Mouse (Mus musculus) hindbrain, embryonic 16.5 days (tissue): ENCODE results near the gene U2af2. TPM values are rescaled to one million over a fixed set of nuclear protein-coding genes. Genes with fewer than 3 reads are reported as not detected.

Experiments used
- ATAC-seq: fragments of 200-750 bp; cut with Nextera tagmentation; 2 replicates; pipeline ENCODE4 v1.8.0; 2017; ENCODE audit warnings: moderate TSS enrichment, moderate library complexity
- H3K27ac ChIP-seq: fragments of 300-500 bp; sonication (generic); 2 replicates; pipeline ENCODE4 v1.5.1; 2014; ENCODE audit warnings: low read depth, mild to moderate bottlenecking, control low read depth, low read length, moderate library complexity
- H3K27me3 ChIP-seq: fragments of 300-500 bp; sonication (generic); replicated peaks from 2 replicates; pipeline ENCODE4 v1.6.1; 2014; ENCODE audit warnings: low read length; ENCODE audit not compliant: control insufficient read depth, insufficient read depth
- H3K36me3 ChIP-seq: fragments of 300-500 bp; sonication (generic); 2 replicates; pipeline ENCODE4 v1.6.1; 2014; ENCODE audit warnings: mild to moderate bottlenecking, low read length, moderate library complexity, mixed read lengths; ENCODE audit not compliant: control insufficient read depth, insufficient read depth
- H3K4me1 ChIP-seq: fragments of 300-500 bp; sonication (generic); 2 replicates; pipeline ENCODE4 v1.6.1; 2014; ENCODE audit warnings: low read depth, low read length; ENCODE audit not compliant: control insufficient read depth, insufficient read depth
- H3K4me2 ChIP-seq: fragments of 300-500 bp; sonication (generic); 2 replicates; pipeline ENCODE4 v1.6.1; 2014; ENCODE audit warnings: mild to moderate bottlenecking, low read length, control low read depth, moderate library complexity
- H3K4me3 ChIP-seq: fragments of 300-500 bp; sonication (generic); 2 replicates; pipeline ENCODE4 v1.5.1; 2014; ENCODE audit warnings: mild to moderate bottlenecking, low read length, control low read depth, moderate library complexity
- H3K9ac ChIP-seq: fragments of 300-500 bp; sonication (generic); 2 replicates; pipeline ENCODE4 v1.6.1; 2014; ENCODE audit warnings: low read depth, mild to moderate bottlenecking, control low read depth, low read length, moderate library complexity
- H3K9me3 ChIP-seq: fragments of 300-500 bp; sonication (generic); 2 replicates; pipeline ENCODE4 v1.6.1; 2014; ENCODE audit warnings: mild to moderate bottlenecking, low read length, moderate library complexity; ENCODE audit not compliant: control insufficient read depth
- WGBS: fragments of 180-500 bp; shearing (Covaris S2); extraction: QIAGEN DNeasy Blood & Tissue Kit; methylation state at CpG from one replicate; pipeline ENCODE4 v1.1.7; 2014; 5-methylcytosine and 5-hydroxymethylcytosine counted together
- polyA plus RNA-seq: library from polyadenylated mRNA; unstranded; fragments of >200 nt; fragmentation: Nextera tagmentation; extraction: Ambion mirVana; gene quantifications from 2 replicates; pipeline ENCODE4 v1.2.1, GENCODE M21; 2015

Gene U2af2
- polyA plus RNA-seq, 1 experiment from 2014 or later = 91.8 TPM

DNA sequence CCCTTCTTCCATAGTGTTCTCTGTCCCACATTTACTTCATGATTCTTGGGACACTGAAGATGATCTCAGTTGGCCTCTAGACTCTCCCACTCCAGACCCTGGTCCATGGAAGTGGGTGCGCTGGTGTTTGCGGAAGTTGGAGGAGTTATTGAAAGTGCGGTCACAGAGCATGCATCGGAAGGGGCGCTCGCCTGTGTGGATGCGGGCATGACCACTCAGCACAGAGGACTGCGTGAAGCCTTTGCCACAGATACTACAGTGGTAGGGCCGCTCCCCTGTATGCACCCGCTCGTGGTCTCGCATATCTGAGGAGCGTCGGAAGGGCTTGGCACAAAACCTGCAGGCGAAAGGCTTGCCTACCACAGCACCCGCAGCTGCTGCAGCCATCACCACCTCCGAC, 26.3 kb upstream of the U2af2 start:
- Histone ChIP-seq H3K9ac (no peak overlapping the region), H3K27me3 (no peaks in the 10 kb centered on the region), H3K27ac (no peak overlapping the region), H3K9me3 (peaks cover 14% of the 10 kb centered on the region), H3K4me1 (peaks cover 5% of the 10 kb centered on the region; the same call in 1 of the 2 replicates), H3K4me3 (no peak overlapping the region), H3K36me3 (peaks cover 38% of the 10 kb centered on the region), H3K4me2 (no peak overlapping the region)
- 96% methylated on average over 17 of the region's 17 CpGs for WGBS
- no peak for ATAC-seq

DNA sequence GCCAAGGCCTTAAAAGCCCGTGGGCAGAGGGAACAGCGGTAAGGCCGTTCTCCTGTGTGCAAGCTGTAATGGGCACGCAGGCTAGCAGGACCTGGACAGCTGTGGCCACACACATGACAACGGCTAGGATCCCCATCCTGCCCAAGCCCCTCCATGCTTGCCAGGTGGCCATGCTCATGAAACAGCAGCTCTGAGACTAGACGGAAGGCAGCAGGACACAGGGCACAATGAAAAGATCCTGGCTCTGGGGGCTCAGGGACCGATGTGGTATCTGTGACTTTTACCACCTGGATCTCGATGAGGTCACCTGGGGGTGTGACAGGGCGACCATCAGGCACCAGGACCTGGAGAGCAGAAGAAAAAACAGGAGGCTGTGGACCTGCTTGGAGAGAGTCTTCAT, 25.8 kb upstream of the U2af2 start:
- H3K27ac ChIP-seq = no peak overlapping the region
- no peak for ATAC-seq
- peaks cover 33% of the 10 kb centered on the region for H3K36me3 ChIP-seq
- H3K9me3 ChIP-seq = peaks cover 9% of the 10 kb centered on the region
- peaks cover 5% of the 10 kb centered on the region; the same call in 1 of the 2 replicates for H3K4me1 ChIP-seq
- WGBS = 94% methylated on average over 9 of the region's 9 CpGs
- no peak overlapping the region for H3K9ac ChIP-seq
- no peak overlapping the region for H3K4me2 ChIP-seq
- no peak overlapping the region for H3K4me3 ChIP-seq
- no peaks in the 10 kb centered on the region for H3K27me3 ChIP-seq

DNA sequence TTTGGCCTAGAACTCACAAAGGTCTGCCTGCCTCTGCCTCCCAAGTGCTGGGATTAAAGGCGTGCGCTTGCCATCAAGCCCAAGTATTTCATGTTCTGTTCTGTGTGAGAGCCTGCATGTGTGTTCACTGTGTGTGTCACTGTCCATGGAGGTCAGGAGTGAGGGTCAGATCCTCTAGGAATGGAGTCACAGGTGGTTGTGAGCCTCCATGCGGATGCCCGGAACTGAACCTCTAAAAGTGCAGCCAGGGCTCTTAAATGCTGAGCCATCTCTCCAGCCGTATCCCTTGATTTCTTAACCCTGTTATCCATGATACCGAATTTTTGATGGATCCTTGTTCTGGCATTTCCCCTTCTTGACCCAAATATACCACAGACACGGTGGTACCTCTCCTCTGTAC, 24.9 kb upstream of the U2af2 start:
- Histone ChIP-seq H3K27me3 (no peaks in the 10 kb centered on the region), H3K4me1 (peaks cover 5% of the 10 kb centered on the region; the same call in 1 of the 2 replicates), H3K27ac (no peak overlapping the region), H3K9ac (no peak overlapping the region), H3K4me2 (no peak overlapping the region; the same call in 1 of the 2 replicates), H3K36me3 (peaks cover 24% of the 10 kb centered on the region), H3K4me3 (no peak overlapping the region), H3K9me3 (peaks cover under 1% of the 10 kb centered on the region; the same call in 1 of the 2 replicates)
- 94% methylated on average over 7 of the region's 7 CpGs for WGBS
- no peak for ATAC-seq

DNA sequence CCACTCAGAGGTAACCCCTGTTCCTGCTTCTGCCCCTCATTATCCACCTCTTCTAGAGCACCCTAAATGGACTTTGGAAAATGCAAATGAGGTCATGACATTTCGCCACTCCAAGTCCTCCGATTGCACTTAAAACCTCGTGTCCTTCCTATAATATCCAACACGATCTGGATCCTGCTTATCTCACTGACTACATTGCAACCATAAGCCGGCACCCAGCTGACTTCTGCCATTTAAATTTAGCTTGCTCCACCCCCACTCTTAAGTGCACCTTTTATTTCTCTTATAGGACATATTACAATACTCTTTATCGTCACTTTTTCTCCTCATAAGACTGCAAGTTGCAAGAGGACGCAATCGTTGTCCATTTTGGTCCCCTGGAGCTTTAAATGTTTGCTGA, 24.5 kb upstream of the U2af2 start:
- Histone ChIP-seq H3K27ac (peak overlapping the region; percentile 91), H3K9me3 (no peaks in the 10 kb centered on the region), H3K27me3 (no peaks in the 10 kb centered on the region), H3K4me2 (peak overlapping the region; percentile 62), H3K9ac (peak overlapping the region; percentile 71; the same call in 1 of the 2 replicates), H3K36me3 (peaks cover 19% of the 10 kb centered on the region), H3K4me3 (peak overlapping the region; percentile 48), H3K4me1 (peaks cover 5% of the 10 kb centered on the region; the same call in 1 of the 2 replicates)
- ATAC-seq = no peak
- 87% methylated on average over 8 of the region's 8 CpGs for WGBS

DNA sequence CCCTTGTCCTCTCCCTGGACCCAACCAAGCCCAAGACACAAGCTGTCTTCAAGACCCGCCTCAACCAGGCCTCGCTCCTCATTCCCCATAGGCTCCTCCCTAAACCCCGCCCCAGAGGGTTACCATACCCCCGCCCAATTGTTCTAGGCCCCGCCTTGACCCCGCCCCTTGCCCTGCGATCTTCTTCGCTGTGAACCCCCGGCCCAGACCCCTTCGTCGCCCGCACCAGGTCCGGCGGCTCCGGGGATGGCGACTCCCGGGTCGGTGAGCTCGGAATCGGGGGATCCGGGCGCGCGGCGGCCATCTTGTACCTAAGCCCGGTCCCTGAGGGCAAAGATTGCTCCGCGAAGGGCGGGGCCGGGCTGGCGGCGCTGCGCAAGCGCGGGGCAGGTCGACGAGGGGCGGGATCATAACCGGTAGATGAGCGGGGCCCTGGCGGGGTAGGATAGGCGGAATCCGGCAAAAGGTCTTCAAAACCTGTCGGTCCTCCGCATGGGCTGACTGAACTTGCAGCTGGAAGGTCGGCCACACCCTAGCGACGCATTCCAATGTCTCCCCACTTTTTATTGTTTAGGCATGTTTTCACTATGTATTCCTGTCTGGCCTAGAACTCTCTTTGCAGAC, 23.7 kb upstream of the U2af2 start, which contains the start of gene Zfp784:
Gene Zfp784, minus strand, starts transcription at position 338 of the 624 bp plus-strand sequence.
- Histone ChIP-seq H3K27ac (peak within 1 kb of the TSS; percentile 91), H3K4me2 (peak within 1 kb of the TSS; percentile 62), H3K27me3 (no peaks in the 10 kb centered on the region), H3K9me3 (no peaks in the 10 kb centered on the region), H3K4me3 (peak within 1 kb of the TSS; percentile 48), H3K36me3 (peaks cover 13% of the 10 kb centered on the region), H3K4me1 (peaks cover 5% of the 10 kb centered on the region; the same call in 1 of the 2 replicates), H3K9ac (peak within 1 kb of the TSS; percentile 71)
- WGBS = 2% methylated on average over 48 of the region's 48 CpGs
- ATAC-seq = peak; percentile 97

DNA sequence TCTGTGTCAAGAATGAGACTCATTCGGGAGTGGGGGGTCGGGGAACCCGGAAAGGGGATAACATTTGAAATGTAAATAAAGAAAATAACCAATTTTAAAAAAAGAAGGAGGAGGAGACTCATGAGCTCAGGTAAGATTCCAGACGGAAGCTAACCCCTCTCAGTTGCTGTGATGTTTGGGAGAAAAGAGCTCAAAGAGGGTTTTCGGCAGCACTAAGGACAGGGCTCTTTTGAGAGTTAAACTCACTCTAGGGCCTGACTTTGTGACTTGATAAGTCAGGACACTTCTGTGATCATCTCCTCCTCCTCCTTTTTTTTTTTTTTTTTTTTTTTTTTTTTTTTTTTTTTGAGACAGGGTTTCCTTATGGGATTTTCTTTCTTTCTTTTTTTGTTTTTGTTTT, 23.0 kb upstream of the U2af2 start:
- H3K4me2 ChIP-seq = peak overlapping the region; percentile 62
- H3K27me3 ChIP-seq = no peaks in the 10 kb centered on the region
- H3K27ac ChIP-seq = peak overlapping the region; percentile 91; the same call in 1 of the 2 replicates
- H3K36me3 ChIP-seq = peaks cover 11% of the 10 kb centered on the region; the same call in 1 of the 2 replicates
- WGBS = 40% methylated on average over 5 of the region's 5 CpGs
- peak overlapping the region; percentile 48 for H3K4me3 ChIP-seq
- peak overlapping the region; percentile 71 for H3K9ac ChIP-seq
- H3K4me1 ChIP-seq = peaks cover 5% of the 10 kb centered on the region; the same call in 1 of the 2 replicates
- H3K9me3 ChIP-seq = no peaks in the 10 kb centered on the region
- no peak for ATAC-seq

DNA sequence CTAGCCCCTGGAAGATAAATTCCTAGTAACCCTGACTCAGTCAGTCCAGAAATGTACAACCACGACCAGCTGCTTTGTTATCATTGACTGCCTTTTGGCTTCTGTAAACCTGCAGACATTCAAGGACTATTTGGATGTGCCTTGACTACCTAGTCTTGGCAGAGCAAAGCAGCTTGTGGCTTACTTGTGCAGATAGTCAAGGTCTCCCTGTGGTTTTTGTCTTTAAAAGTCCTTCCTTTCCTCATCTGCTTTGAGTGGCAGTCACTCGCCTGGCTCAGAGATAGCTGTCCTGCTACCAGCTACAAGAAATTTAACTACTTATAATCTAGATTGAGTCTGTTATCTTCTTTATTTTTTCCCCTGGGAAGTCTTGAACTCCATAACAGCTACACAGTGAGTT, 17.0 kb upstream of the U2af2 start:
- Histone ChIP-seq H3K27me3 (no peaks in the 10 kb centered on the region), H3K9ac (no peak overlapping the region), H3K36me3 (no peaks in the 10 kb centered on the region), H3K4me3 (no peak overlapping the region), H3K27ac (no peak overlapping the region), H3K9me3 (no peaks in the 10 kb centered on the region), H3K4me2 (no peak overlapping the region), H3K4me1 (no peaks in the 10 kb centered on the region)
- ATAC-seq = no peak
- WGBS = 87% methylated on average over 2 of the region's 2 CpGs

DNA sequence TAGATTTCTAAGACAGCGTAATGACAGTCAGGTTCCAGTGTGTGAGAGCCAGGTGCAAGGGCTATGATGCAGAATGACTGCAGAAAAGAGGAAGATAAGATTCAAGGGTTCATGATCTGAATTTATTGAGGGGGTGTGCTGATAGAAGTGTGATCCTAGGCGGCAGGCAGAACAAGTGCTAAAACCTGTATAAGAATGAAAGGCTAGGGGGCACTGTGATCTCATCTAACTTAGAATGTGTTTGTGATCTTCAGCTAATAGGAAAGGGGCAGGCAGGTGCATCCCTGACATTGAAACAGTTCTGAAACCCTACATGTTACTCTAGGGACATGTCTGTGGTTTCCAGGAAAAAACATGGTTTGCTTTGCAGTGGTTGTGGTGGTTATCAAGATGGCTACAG, 15.8 kb upstream of the U2af2 start:
- ATAC-seq = no peak
- Histone ChIP-seq H3K9ac (no peak overlapping the region), H3K36me3 (no peaks in the 10 kb centered on the region), H3K4me3 (no peak overlapping the region), H3K4me1 (peaks cover 6% of the 10 kb centered on the region), H3K27ac (no peak overlapping the region), H3K27me3 (no peaks in the 10 kb centered on the region), H3K9me3 (no peaks in the 10 kb centered on the region), H3K4me2 (no peak overlapping the region)
- WGBS = 64% methylated on average over 2 of the region's 2 CpGs

DNA sequence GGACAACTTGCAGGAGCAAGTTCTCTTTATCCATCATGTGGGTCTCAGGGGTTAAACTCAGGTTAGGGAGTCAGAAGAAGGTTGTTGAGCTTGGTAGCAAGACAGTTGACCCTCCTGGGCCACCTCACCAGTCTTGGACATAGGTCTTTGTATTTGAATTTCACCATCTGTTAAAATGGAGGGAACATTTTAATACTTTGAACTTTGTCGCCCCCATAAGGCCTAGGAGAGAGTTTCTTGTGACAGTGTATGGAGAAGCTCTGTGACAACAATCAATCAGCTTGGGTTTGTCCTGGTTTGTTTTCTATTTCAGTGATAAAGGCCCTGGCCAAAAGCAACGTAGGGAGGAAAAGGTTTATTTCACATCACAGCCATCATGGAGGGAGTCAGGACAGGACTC, 14.6 kb upstream of the U2af2 start:
- Histone ChIP-seq H3K9me3 (no peaks in the 10 kb centered on the region), H3K27me3 (no peaks in the 10 kb centered on the region), H3K4me1 (peaks cover 11% of the 10 kb centered on the region), H3K4me2 (no peak overlapping the region), H3K9ac (no peak overlapping the region), H3K27ac (no peak overlapping the region), H3K36me3 (no peaks in the 10 kb centered on the region), H3K4me3 (no peak overlapping the region)
- ATAC-seq = no peak
- WGBS = 31% methylated on average over 2 of the region's 2 CpGs
